Mouse (Mus musculus) liver, embryonic 14.5 days (tissue): ENCODE measurements at regions not wholly inside any gene's neighbourhood (a gene's known extent, or its start where the extent isn't known, plus 50 kb on each side); places are given as distances from the start of the nearest gene placed in this dataset.

Experiments
- CTCF ChIP-seq: IDR thresholded peaks from 2 replicates; pipeline ENCODE4 v1.5.1; 2016; ENCODE audit warnings: antibody characterized with exemption, low read depth, control low read depth
- EP300 ChIP-seq: IDR thresholded peaks from 2 replicates; pipeline ENCODE4 v1.6.1; 2016; ENCODE audit warnings: antibody characterized with exemption, low read depth

- TF ChIP-seq CTCF (no peak), EP300 (no peak)
Measured at GRCm38 (mm10) chr2:46366135-46366485, 1248.9 kb upstream of the Zeb2 start.
